Mouse (Mus musculus) embryonic facial prominence, embryonic 14.5 days (tissue): ENCODE data around the gene Apoa1. TPM values are rescaled to one million over a fixed set of nuclear protein-coding genes. Genes with fewer than 3 reads are reported as not detected.

Experiments
- ATAC-seq: fragments of 200-750 bp; cut with Nextera tagmentation; 2 replicates; pipeline ENCODE4 v1.8.0; 2017; ENCODE audit warnings: low read depth, moderate number of reproducible peaks, moderate TSS enrichment
- DNase-seq: peaks from one replicate; pipeline ENCODE4 v3.0.0-alpha.2; 2015; ENCODE audit warnings: low spot score
- H3K27ac ChIP-seq: fragments of 300-500 bp; sonication (generic); replicated peaks from 2 replicates; pipeline ENCODE4 v1.5.1; 2014; ENCODE audit warnings: low read depth, mild to moderate bottlenecking, low read length, moderate library complexity
- H3K27me3 ChIP-seq: fragments of 300-500 bp; sonication (generic); replicated peaks from 2 replicates; pipeline ENCODE4 v1.6.1; 2014; ENCODE audit warnings: low read length; ENCODE audit not compliant: control insufficient read depth, insufficient read depth
- H3K36me3 ChIP-seq: fragments of 300-500 bp; sonication (generic); 2 replicates; pipeline ENCODE4 v1.6.1; 2014; ENCODE audit warnings: low read length, mixed read lengths; ENCODE audit not compliant: control insufficient read depth, insufficient read depth
- H3K4me1 ChIP-seq: fragments of 300-500 bp; sonication (generic); 2 replicates; pipeline ENCODE4 v1.6.1; 2014; ENCODE audit warnings: antibody characterized with exemption, low read length; ENCODE audit not compliant: control insufficient read depth, insufficient read depth
- H3K4me2 ChIP-seq: fragments of 300-500 bp; sonication (generic); 2 replicates; pipeline ENCODE4 v1.6.1; 2014; ENCODE audit warnings: low read depth, mild to moderate bottlenecking, low read length, moderate library complexity, mixed read lengths
- H3K4me3 ChIP-seq: fragments of 300-500 bp; sonication (generic); 2 replicates; pipeline ENCODE4 v1.5.1; 2014; ENCODE audit warnings: low read depth, mild to moderate bottlenecking, low read length
- H3K9ac ChIP-seq: fragments of 300-500 bp; sonication (generic); 2 replicates; pipeline ENCODE4 v1.6.1; 2014; ENCODE audit warnings: low read depth, mild to moderate bottlenecking, low read length, moderate library complexity, mixed read lengths
- H3K9me3 ChIP-seq: fragments of 300-500 bp; sonication (generic); 2 replicates; pipeline ENCODE4 v1.6.1; 2016; ENCODE audit warnings: low read length; ENCODE audit not compliant: control insufficient read depth
- WGBS: fragments of 180-500 bp; shearing (Covaris S2); extraction: QIAGEN DNeasy Blood & Tissue Kit; methylation state at CpG from one replicate; pipeline ENCODE4 v1.1.7; 2014; 5-methylcytosine and 5-hydroxymethylcytosine counted together
- polyA plus RNA-seq: library from polyadenylated mRNA; unstranded; fragments of >200 nt; fragmentation: Nextera tagmentation; extraction: Ambion mirVana; gene quantifications from 2 replicates; pipeline ENCODE4 v1.2.1, GENCODE M21; 2014

The Apoa1 gene
- polyA plus RNA-seq, 1 experiment from 2014 or later, result 0.71 TPM

GRCm38 (mm10) chr9:46191234-46191633, 37.1 kb upstream of the Apoa1 start:
- ATAC-seq (no peak), DNase-seq (no peak)
- Histone ChIP-seq H3K27ac (peak overlapping the region; percentile 50), H3K4me3 (no peak overlapping the region), H3K36me3 (peaks cover 18% of the 10 kb centered on the region), H3K9me3 (no peaks in the 10 kb centered on the region), H3K4me1 (no peaks in the 10 kb centered on the region; the same call in 1 of the 2 replicates), H3K4me2 (no peak overlapping the region), H3K9ac (no peak overlapping the region), H3K27me3 (no peaks in the 10 kb centered on the region)
- 54% methylated on average over 8 of the region's 8 CpGs for WGBS

GRCm38 (mm10) chr9:46191644-46192043, 36.7 kb upstream of the Apoa1 start:
- Histone ChIP-seq H3K4me3 (no peak overlapping the region), H3K9me3 (no peaks in the 10 kb centered on the region), H3K9ac (no peak overlapping the region), H3K27ac (peak overlapping the region; percentile 50; the same call in 1 of the 2 replicates), H3K36me3 (peaks cover 19% of the 10 kb centered on the region), H3K4me2 (no peak overlapping the region), H3K27me3 (no peaks in the 10 kb centered on the region), H3K4me1 (no peaks in the 10 kb centered on the region; the same call in 1 of the 2 replicates)
- ATAC-seq (no peak), DNase-seq (peak; percentile 90)
- WGBS, result 13% methylated on average over 1 of the region's 1 CpGs

GRCm38 (mm10) chr9:46192642-46193041, 35.7 kb upstream of the Apoa1 start:
- DNase-seq (no peak), ATAC-seq (no peak)
- Histone ChIP-seq H3K4me1 (no peaks in the 10 kb centered on the region; the same call in 1 of the 2 replicates), H3K9ac (no peak overlapping the region), H3K27me3 (no peaks in the 10 kb centered on the region), H3K36me3 (peaks cover 29% of the 10 kb centered on the region), H3K27ac (no peak overlapping the region), H3K4me2 (no peak overlapping the region), H3K4me3 (no peak overlapping the region), H3K9me3 (no peaks in the 10 kb centered on the region)
- WGBS, result 90% methylated on average over 6 of the region's 6 CpGs

GRCm38 (mm10) chr9:46194809-46195208, 33.6 kb upstream of the Apoa1 start:
- 80% methylated on average over 9 of the region's 9 CpGs for WGBS
- DNase-seq (no peak), ATAC-seq (no peak)
- Histone ChIP-seq H3K36me3 (peaks cover 49% of the 10 kb centered on the region), H3K9ac (no peak overlapping the region), H3K27me3 (no peaks in the 10 kb centered on the region), H3K27ac (no peak overlapping the region), H3K4me2 (no peak overlapping the region), H3K4me1 (no peaks in the 10 kb centered on the region; the same call in 1 of the 2 replicates), H3K4me3 (no peak overlapping the region), H3K9me3 (no peaks in the 10 kb centered on the region)

DNA sequence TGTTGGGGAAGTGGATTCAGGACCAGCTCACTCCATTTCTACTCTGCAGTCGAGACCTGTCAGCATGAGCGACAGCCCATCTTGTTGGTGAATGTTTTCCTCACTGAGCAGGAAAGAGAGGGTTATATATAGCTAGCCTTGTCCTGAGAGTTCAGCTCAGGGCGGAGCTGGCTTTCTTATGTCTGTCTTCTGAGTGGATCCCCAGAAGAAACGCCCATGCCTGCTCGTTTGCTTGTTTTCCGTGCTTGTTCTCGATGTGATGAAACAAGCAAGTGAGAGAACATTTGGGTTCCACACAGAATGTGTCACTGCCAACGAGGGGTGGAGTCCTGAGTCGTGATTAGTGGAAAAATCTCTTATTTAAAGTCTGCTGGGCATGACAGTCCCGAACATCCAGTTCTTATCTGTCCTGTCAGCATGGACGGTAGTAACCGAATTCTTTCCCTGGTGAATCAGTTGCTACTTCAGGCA, 31.6 kb upstream of the Apoa1 start:
- H3K9me3 ChIP-seq, result no peaks in the 10 kb centered on the region
- H3K27ac ChIP-seq, result no peak overlapping the region
- H3K4me2 ChIP-seq, result no peak overlapping the region
- no peak overlapping the region for H3K4me3 ChIP-seq
- 80% methylated on average over 12 of the region's 12 CpGs for WGBS
- H3K27me3 ChIP-seq, result no peaks in the 10 kb centered on the region
- H3K9ac ChIP-seq, result no peak overlapping the region
- no peak for DNase-seq
- ATAC-seq, result no peak
- no peaks in the 10 kb centered on the region for H3K4me1 ChIP-seq
- H3K36me3 ChIP-seq, result peaks cover 67% of the 10 kb centered on the region

DNA sequence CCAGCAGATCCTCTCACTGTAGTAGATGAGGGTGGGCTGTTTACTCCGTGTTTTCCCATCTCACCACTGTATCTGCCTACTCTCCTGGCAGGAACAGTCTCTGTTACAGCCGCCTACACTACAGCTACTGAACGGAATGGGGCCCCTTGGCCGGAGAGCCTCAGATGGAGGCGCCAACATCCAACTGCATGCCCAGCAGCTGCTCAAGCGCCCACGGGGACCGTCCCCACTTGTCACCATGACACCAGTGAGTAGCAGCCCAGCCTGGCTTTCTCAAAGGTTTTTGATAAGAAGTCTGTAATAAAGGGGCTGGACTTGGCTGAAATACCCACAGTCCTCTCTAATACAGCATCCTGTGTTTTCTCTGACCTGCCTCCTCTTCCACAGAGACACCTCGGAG, 29.9 kb upstream of the Apoa1 start:
- peaks cover 73% of the 10 kb centered on the region for H3K36me3 ChIP-seq
- WGBS, result 90% methylated on average over 9 of the region's 9 CpGs

GRCm38 (mm10) chr9:46198936-46199335, 29.4 kb upstream of the Apoa1 start:
- ATAC-seq, result no peak
- Histone ChIP-seq H3K27ac (no peak overlapping the region), H3K9me3 (no peaks in the 10 kb centered on the region), H3K4me1 (no peaks in the 10 kb centered on the region), H3K9ac (no peak overlapping the region), H3K27me3 (no peaks in the 10 kb centered on the region), H3K36me3 (peaks cover 73% of the 10 kb centered on the region), H3K4me3 (no peak overlapping the region), H3K4me2 (no peak overlapping the region)
- DNase-seq, result no peak
- WGBS, result 93% methylated on average over 7 of the region's 7 CpGs

More for the DNA sequence above, 29.9 kb upstream of the Apoa1 start:
- no peaks in the 10 kb centered on the region for H3K9me3 ChIP-seq
- no peak overlapping the region for H3K4me3 ChIP-seq
- no peaks in the 10 kb centered on the region for H3K27me3 ChIP-seq
- no peak for ATAC-seq
- H3K9ac ChIP-seq, result no peak overlapping the region
- no peak overlapping the region for H3K27ac ChIP-seq
- DNase-seq, result no peak
- H3K4me1 ChIP-seq, result no peaks in the 10 kb centered on the region
- no peak overlapping the region for H3K4me2 ChIP-seq

GRCm38 (mm10) chr9:46199609-46200008, 28.8 kb upstream of the Apoa1 start:
- Histone ChIP-seq H3K4me3 (no peak overlapping the region), H3K9ac (no peak overlapping the region), H3K27me3 (no peaks in the 10 kb centered on the region), H3K4me1 (no peaks in the 10 kb centered on the region), H3K9me3 (no peaks in the 10 kb centered on the region), H3K36me3 (peaks cover 78% of the 10 kb centered on the region), H3K27ac (no peak overlapping the region), H3K4me2 (no peak overlapping the region)
- DNase-seq, result no peak
- ATAC-seq, result no peak
- 85% methylated on average over 2 of the region's 2 CpGs for WGBS

GRCm38 (mm10) chr9:46206834-46207500, 21.4 kb upstream of the Apoa1 start:
- WGBS, result 64% methylated on average over 10 of the region's 10 CpGs
- peaks cover 61% of the 10 kb centered on the region for H3K36me3 ChIP-seq
- no peaks in the 10 kb centered on the region for H3K27me3 ChIP-seq
- ATAC-seq (0 out of 2 replicates have a peak, but pooled peaks have one; percentile 41), DNase-seq (no peak)
- H3K4me2 ChIP-seq, result no peak overlapping the region
- H3K27ac ChIP-seq, result no peak overlapping the region
- no peak overlapping the region for H3K4me3 ChIP-seq
- H3K9ac ChIP-seq, result no peak overlapping the region; the same call in 1 of the 2 replicates
- no peaks in the 10 kb centered on the region for H3K9me3 ChIP-seq
- H3K4me1 ChIP-seq, result peaks cover 3% of the 10 kb centered on the region; the same call in 1 of the 2 replicates
